Mouse (Mus musculus): ENCODE results near the gene Stxbp5.

- TF ChIP-seq CTCF (IDR thresholded peaks at IDR 0.05; ENCODE audit: borderline replicate concordance, insufficient read depth, low read length), result no peak
- TF ChIP-seq POLR2A (IDR thresholded peaks at IDR 0.05; ENCODE audit: low read depth, low read length), result no peak
Measured at GRCm38 (mm10) chr10:9900315-9901070, 386 bp downstream of the Stxbp5 start.

Data from embryonic fibroblast, embryonic 13.5 days (primary cell).